Mouse (Mus musculus): ENCODE measurements around the gene Faim2.

The Faim2 gene

DNA sequence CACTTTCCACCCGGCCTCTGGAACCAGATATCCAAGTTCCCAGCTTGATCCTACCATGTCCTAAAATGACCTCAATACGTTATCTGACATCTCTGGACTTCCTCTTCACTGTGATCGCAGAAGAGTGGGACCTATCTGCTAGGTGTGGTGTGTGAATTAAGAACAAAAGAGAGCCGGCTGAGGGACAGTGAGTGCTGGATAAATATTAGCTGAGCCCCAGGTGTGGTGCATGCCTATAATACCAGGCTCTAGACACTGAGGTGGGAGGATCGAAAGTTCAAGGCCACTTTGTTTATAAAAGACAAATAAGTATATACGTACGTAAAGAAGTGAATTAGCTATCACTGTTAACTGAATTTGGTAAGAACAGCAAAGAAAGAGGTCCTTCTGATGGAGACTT, 18.1 kb downstream of the Faim2 start:
- no peak for DNase-seq (ENCODE audit: low spot score)

DNA sequence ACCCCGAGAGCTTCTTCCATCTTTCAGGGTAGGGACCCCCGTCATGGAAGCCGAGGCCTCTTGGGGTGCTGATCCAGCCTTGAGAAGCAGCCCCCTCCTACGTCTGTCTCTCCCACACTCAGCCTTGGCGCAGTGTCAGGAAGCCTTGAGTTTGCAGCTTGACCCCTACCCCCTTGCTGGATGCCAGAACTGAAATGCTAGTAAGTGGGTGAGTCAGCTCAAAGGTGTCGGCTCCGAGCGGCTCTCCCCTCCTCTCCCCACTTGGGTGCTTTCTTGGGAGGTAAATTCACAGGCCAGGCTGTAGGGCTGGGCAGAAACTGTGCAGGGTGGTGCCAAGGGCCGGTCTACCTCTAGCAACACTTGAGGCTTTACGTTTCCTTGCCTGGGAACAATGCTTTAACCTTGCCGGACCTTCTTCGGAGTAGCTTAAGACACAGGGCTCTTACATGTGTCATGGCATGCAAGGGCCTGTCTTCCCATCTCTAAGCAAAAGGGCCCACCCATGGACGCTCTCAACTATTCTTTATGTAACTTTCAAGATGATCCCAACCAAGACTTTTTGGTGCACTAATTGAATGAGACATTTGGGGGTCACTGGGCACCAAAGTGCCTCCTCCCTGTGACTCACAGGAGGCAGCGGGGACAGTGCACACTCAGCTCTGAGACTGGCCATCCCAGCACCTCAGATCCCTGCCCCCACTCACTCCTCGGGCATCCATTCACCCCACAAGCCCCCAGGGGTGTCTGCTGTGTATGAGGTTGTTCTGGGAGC, 22.5 kb downstream of the Faim2 start:
- DNase-seq (ENCODE audit: low spot score) = no peak

DNA sequence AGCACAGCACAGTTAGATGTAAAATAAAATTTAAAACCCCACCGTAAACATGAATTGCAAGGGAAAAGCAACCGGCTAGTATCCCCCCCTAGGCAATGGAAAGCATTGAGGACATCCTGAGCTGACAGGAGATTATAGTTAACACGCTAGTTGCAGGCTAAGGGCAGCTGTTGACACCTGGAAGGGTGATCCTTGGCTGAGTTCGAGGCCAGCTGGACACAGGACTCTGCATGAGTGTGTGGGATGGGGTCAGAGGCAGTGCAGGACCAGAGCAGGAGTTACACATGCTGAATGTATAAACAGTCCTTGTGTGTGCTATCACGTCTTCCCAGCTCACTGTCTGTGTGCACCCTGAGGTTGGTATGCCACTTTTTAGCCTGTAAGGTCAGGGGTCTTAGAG, 24.7 kb downstream of the Faim2 start:
- DNase-seq (ENCODE audit: low spot score) = no peak

DNA sequence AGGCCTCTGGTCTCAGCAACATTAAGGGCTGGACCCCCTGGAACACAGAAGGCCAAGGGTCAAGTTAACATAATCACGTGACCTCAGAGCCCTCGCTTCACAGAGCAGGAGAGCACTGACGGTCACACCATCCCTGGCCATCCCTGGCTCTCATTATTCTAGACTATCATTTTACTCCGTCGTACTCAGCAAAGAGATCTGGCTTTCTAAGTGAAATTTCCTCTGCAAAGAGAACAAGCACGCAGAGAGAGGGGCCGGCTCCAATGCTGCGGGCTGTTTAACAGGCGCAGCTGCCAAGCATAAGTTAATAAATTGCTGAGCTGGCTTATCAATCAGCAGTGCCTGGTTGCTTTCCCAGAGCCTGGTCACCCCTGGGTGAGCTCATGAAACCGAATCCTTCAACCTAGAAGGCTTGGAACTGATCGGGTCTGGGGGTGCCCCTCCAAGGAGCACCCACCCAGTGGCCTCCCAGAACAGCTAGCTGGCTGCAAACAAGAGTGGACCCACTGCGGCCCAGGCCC, 25.6 kb downstream of the Faim2 start:
- no peak for DNase-seq (ENCODE audit: low spot score)

DNA sequence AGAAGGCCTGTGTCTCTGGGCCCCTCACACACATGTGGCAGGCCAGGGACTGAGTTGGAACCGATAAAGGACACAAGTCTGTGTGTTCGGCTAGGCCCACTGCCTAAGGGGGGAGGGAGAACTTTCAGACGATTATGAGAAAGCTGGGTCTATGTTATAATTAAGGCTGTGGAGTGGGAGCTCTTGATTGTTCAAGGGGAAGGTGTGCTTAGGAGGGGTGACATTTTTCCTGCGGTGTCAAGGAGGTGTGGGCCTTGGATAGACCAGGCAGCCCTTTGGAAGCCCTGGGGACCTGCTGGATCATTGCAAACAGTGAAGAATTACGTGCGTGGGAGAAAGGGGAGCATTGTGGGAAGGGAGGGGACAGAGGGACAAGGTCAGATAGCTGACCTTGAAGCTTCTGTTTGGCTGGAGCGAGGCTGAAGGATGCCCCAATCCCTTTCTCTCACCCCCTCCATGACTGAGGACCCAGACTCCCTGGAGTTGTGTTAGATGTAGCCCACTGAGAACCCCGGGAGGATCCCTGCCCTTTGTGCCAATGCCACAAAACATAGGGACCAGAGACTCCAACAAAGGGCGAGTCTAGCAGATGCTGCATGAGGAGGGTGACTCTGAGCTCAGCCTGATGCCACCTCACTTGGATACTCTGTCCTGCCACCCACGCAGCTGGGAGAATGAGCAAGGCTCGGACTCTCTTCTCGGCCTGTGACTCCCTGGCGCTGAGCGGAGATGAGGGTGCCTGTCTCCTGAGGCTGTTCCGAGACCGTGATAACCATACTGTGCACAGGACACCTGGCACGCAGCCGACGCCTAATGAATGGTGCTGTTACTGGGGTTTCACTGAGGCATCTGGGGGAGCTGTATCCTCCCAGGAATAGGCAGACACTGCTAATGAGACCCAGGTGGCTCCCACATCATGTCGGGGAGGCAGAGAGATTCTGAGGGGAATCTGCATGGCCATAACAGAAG, 26.4 kb downstream of the Faim2 start:
- no peak for DNase-seq (ENCODE audit: low spot score)

DNA sequence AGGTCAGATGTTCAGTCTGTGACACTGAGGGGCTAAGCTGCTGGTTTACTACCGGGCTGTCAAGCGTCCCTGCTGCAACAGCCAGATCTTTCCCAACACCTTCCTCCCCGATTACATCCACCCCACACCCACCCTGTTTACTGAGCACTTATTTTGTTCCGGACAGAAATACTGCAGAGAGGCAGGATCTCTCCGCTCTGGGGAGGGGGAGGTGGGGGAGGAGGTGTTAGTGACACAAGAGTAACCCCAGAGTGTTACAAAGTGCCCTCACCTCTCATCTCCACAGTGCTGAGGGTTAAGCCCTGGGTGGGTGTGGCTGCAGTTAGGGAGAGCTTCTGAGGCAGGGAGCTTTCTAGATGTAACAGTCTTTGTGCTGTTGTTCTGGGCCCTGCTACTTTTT, 27.6 kb downstream of the Faim2 start:
- no peak for DNase-seq (ENCODE audit: low spot score)

DNA sequence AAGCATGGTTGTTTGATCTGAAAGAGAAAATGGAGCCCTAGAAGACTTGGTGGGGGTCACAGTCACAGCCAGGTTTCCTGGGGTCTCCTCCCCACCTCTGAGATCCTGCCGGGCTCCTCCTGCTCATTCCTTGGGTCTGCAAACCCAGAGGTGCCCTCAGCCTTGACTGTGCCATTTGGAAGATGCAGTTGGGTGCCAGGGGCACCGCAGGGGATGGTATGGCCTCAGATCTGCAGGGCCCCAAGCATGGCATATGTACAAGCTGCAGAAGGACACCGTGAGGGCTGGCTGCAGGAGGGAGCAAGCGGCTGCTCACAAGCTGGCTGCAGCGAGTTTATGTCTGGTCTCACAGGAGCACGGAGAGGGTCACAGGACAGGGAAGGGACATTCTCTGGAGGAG, 28.2 kb downstream of the Faim2 start:
- no peak for DNase-seq (ENCODE audit: low spot score)

DNA sequence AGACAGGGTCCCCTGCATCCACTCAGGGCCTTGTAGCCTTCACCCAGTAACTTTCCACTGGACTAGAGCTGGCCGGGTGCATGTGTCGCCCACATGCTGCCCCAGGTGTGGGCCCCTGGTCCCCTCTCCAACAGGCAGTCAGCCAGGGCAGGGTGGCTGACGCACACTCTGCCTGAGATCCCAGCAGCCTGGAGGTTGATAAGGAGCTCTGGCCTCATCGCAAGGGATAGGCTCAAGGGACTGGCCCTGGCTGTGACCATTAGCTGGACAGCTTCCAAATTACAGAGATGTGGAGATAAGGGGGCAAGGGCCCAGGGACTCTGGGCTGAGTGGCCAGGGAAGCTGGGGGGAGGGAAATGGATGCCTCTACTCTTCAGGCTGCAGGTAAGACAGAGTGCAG, 29.2 kb downstream of the Faim2 start:
- no peak for DNase-seq (ENCODE audit: low spot score)

DNA sequence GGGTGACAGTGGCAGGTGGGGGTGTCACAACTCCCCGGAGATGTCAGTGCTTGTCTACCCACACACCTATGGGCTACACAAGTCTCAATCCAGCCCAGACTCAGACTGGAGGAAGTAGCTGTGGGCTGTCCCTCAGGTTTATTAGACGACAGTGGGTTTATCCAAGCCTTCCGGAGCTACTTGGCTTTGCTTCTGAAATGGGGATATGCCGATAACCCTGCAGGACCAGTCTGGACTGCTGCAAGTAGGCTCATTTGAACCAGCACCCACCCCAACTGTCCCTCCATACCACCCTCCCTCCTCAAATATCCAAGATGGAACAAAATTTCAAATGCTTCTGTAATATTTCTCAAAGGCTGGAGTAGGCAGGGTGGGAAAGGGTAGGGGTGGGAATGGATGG, 29.6 kb downstream of the Faim2 start:
- DNase-seq (ENCODE audit: low spot score) = no peak

DNA sequence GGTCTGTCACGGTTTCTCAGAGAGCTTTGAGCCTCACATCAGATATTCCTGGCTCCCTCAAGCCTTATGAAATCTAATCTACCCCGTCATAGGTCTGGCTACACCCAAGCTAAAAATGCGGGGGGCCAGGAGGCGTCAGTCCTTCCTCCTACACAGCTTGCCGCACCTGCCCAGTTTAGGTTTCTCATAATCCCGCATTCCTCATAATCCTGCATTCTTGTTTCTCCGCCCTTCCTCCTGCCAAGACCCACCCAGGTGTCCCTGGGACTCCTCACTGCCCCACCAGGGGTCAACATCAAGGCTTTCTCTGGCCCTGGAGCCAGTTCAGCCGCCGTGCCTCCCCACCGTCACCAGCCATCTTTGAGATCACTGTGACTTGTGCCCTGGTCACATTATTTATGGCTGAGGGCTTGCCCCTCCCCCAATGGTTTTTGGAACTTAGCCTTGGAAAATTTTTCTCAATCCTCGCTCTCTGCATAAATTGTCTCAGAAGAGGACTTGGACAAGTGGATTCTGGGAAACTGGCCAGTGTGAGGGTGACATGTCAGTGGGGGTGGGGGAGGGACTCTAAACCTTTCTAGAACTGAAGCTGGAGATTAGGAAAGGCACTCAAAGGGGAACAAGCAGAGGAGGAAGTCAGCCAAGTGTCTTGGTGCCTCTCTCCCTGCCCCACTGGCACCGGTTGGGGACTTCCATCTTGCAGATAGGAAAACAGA, 30.3 kb downstream of the Faim2 start:
- DNase-seq (ENCODE audit: low spot score) = no peak

DNA sequence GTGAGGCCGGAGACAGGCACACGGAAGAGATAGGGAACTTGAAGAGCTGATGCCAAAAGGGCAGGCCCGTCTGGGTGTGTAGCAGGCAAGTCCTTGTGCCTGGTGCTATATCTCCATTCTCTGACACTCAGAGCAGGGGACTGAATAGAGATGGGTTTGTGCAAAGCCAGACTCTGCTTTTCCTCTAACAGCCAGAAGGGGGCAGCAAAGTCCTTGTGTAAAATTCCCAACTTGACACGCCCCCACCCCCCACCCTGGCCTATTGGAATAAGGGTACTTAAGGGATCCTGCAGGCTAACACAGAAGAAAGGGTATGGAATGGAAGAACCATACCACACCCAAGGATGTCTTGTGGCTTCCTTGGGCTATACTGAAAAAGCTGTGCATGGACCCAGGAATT, 30.9 kb downstream of the Faim2 start:
- peak; percentile 90 for DNase-seq (ENCODE audit: low spot score)

DNA sequence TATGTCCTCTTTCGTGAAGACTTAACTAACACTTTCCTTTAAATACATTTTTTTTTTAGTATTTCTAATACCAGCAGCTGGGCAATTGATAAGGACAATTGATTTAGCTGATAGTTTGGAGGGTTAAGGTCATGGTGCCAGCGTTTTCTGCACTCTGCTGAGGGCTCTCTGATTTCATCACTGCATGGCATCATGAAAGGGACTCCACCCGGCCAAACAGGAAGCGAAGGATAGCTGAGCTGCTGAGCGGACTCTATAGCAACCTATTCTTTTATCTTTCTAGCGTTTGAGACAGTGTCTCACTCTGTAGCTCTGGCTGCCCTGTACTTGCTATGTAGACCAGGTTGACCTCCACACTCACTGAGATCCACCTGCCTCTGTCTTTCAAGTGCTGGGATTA, 43.2 kb downstream of the Faim2 start:
- DNase-seq (ENCODE audit: low spot score) = no peak

DNA sequence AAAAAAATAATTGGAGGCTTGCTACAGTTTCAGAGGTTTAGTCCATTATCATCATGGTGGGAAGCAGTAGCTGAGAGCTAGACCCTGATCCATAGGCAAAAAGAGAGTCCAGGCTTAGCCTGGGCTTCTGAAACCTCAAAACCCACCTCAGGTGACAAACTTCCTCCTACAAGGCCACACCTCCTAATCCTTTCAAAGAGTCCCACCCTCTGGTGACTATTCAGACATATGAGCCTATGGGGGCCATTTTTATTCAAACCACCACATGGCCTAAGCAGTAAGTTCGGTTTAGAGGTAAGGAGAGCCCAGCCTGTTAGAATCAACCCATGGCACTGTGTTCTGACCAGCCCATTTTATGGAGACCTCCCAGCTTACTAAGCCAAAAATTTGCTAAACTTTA, 52.2 kb downstream of the Faim2 start:
- DNase-seq (ENCODE audit: low spot score) = no peak

DNA sequence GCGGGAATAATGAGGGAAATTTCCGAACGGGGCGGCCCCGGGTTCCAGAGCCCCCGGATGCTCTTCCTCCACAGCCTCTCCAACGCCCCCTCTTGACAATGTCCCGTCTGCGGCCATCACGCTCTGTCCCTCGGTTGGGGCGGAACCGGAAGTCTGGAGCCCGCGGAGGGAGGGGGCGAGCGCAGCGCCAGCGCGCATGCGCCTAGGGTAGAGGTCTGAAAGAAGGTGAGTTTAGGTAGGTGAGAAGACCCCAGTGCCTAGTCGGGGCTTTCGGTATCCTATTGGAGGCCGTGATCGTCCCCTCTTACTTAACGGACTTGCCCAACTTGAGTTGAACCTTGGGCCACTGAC, 53.4 kb downstream of the Faim2 start, which contains the start of gene Bcdin3d:
Gene Bcdin3d, minus strand, starts transcription at position 155 of the 351 bp plus-strand sequence.
- peak; percentile 96 for DNase-seq (ENCODE audit: low spot score)

DNA sequence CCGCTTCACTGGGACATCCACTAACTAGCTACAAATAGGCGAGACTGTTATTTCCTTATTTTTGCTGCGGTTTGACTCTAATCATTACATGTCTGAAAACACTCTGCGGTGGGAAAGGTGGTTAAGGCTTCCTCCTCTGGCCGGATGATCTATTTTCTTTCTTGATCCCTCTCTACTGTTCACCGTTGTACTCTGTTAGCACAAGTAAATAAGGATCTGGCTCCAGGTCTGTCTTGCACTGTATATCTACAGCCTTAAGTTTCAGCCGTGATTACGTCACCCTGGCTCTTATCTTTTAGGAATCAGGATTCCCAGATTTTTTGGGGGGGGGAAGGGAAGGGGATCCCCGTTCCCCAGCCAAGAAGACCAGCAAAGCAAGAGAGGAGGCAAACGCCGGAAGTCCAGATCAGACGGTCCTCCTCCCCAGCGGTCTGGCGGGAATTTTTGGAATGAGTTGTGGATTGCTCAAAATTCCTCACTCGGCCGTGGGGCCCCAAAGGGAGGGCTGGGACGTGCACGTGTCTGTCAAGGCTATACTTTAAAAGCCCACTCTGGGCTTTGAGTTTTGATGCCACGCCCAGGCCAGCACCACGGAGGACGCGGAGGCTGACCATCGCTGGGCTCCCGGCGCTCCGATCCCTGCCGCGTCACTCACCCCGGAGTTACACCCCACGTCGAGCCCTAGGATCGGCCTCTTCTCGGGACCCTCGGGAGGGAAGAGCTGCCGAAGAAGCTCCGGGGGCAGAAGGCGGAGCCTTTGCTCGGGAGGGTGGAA, 54.0 kb downstream of the Faim2 start:
- DNase-seq (ENCODE audit: low spot score) = peak; percentile 82

DNA sequence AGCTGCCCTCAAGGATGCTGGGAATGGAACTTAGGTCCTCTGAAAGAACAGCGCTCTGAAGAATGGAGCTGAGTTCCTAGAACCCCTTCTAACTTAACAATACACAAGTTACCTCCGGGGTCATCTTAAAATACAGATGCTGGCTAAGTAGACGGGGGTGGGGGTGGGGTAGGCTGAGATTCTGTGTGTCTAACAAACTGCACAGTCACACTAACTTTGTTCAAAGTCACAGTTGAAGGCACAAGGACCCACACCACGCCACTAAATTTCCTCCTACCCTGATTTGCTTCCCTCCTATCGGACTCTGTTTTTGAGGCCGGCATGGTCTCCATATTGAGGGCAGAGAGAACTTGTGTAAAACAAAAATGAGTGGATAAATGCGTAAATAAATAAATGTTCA, 55.0 kb downstream of the Faim2 start:
- DNase-seq (ENCODE audit: low spot score) = no peak

DNA sequence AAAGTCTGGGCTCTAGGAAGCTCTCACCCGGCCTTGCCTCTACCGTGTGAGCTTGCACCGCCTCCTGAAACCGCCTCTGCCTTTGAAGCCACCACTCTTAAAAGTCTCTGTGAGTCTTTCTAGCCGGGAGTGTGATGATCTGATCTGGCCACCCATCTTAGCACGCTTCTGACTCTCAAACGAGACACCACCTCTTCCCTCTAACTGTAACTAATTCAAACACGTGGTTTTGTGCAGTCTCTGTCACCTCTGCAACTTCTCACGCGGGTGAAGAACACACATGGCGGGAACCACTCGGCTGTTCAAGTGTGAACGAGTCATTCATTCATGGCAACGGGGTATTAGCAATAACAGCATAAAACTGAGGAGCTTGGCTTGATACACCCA, 56.3 kb downstream of the Faim2 start:
- DNase-seq (ENCODE audit: low spot score) = no peak

DNA sequence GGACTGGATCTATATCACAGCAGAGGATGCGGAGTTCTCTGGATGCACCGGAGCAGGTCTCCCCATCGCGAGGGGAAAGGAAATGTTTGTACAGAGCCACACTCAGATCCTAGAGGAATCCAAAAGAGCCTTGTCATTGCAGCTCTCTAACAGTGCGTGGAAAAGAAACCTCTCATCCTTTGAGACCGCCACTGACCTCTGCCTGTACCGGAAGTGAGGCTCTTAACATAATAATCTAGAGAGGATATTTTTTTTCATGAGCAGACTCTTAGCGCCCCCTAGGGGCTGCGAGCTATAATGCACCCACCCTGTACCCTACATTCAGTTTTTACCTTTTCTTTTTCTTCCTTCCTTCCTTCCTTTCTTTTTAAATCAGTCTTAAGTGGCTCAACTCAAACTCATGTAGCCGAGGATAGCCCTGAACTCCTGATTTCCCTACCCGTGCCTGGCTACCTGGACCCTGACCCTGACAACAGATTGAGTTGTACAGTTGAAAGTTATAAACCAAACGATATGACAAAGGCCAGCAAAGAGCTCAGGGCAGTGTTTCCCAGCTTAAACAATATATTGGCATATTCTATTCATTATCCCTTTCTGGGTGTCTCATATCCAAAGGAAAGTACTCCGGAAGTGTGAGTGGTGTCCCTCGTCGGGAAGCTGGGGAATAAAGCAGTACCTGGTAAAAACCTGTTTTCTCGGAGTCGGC, 56.8 kb downstream of the Faim2 start:
- DNase-seq (ENCODE audit: low spot score) = peak; percentile 70

DNA sequence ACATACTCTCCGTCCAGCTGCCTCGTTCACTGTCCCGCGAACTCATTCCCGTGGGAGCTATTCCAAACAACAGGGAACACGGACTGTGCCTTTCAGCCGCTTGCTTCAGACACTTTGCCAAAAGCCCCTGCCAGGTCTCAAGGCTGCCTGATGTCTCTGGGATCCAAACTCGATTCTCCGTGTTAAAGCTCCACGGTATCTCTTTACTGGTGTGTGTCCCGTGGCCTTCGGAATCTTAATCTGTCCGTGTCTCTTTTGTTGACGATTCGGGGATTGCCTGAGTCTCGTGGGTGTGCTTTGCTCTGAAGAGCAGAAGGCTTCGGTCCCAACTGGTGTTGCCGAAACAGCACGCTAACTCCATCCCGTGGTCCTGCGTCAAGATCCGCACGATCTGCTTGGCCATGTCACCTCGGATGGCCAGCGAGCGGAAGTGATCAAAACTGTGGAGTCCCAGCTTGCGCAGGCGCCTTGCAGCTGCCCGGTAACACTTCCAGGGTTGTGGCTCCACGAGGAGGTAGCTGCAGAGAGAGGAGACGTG, 57.7 kb downstream of the Faim2 start:
- DNase-seq (ENCODE audit: low spot score) = no peak

DNA sequence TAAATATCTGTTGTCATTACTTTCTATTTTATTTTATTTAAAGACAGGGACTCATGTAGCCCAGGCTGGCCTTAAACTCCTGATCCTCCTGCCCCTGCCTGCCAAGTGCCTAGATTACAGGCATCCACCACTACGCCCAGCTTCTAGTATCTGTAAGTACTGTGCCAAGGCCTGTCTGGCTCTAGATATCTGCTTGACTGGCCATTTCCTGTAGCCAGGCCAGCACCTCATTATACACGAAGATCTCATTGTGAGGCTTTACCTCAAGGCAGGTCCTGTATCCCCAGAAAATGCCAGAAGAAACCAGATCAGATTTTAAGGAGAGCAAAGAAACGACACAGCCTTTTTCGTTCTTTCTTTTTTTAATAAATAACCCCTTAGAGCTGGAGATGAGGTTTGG, 58.2 kb downstream of the Faim2 start:
- no peak for DNase-seq (ENCODE audit: low spot score)

DNA sequence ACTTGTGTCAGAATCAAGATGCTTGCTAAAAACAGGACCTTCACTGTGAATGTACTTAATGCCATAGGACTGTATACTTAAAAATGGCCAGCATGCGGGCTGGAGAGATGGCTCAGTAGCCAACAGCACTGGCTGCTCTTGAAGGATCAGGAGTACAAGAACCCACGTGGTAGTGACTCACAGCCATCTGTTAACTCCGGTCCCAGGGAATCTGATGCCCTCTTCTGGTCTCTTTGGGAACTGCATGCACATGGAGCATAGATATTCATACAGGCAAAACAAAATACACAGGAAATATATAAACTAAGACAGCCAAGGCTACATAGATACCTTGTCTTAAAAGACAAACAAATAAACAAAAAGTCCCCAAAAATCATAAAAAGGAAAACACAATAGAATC, 58.9 kb downstream of the Faim2 start:
- peak; percentile 84 for DNase-seq (ENCODE audit: low spot score)

All from embryo, embryonic 10.5 days (tissue).